Mouse (Mus musculus): Measurements from ENCODE around the gene Col5a2. TPM values are rescaled to one million over a fixed set of nuclear protein-coding genes. Genes with fewer than 3 reads are reported as not detected.
"Not testable (repeated sequence)": the region's sequence is repeated elsewhere in the genome, so short reads cannot be mapped to it uniquely, and the experiment has no call there.

Gene Col5a2
- polyA plus RNA-seq, 1 experiment: 4.8 TPM

GRCm38 (mm10) chr1:45431922-45432321, 71.2 kb downstream of the Col5a2 start:
- Histone ChIP-seq H3K4me3 (ENCODE audit: insufficient read depth, low read length) (no peak overlapping the region), H3K27ac (ENCODE audit: insufficient read depth, low read depth, low read length) (no peak overlapping the region), H3K4me1 (ENCODE audit: control insufficient read depth, insufficient read depth, low read length) (no peaks in the 10 kb centered on the region)
- TF ChIP-seq POLR2A (IDR thresholded peaks at IDR 0.05; ENCODE audit: borderline replicate concordance, low read depth, low read length) (no peak), CTCF (IDR thresholded peaks at IDR 0.05; ENCODE audit: low read depth, low read length) (no peak)

GRCm38 (mm10) chr1:45430520-45430919, 72.6 kb downstream of the Col5a2 start:
- Histone ChIP-seq H3K27ac (ENCODE audit: insufficient read depth, low read depth, low read length) (no peak overlapping the region), H3K4me1 (ENCODE audit: control insufficient read depth, insufficient read depth, low read length) (no peaks in the 10 kb centered on the region), H3K4me3 (ENCODE audit: insufficient read depth, low read length) (no peak overlapping the region)
- no peak for TF ChIP-seq CTCF (IDR thresholded peaks at IDR 0.05; ENCODE audit: low read depth, low read length)
- no peak for TF ChIP-seq POLR2A (IDR thresholded peaks at IDR 0.05; ENCODE audit: borderline replicate concordance, low read depth, low read length)

- not testable (repeated sequence) for H3K4me3 ChIP-seq (ENCODE audit: insufficient read depth, low read length); H3K27ac ChIP-seq (ENCODE audit: insufficient read depth, low read depth, low read length); H3K4me1 ChIP-seq (ENCODE audit: control insufficient read depth, insufficient read depth, low read length)
Measured at GRCm38 (mm10) chr1:45429145-45429544, 73.9 kb downstream of the Col5a2 start.

- Histone ChIP-seq H3K4me1 (ENCODE audit: control insufficient read depth, insufficient read depth, low read length) (no peaks in the 10 kb centered on the region), H3K27ac (ENCODE audit: insufficient read depth, low read depth, low read length) (no peak overlapping the region), H3K4me3 (ENCODE audit: insufficient read depth, low read length) (no peak overlapping the region)
- TF ChIP-seq POLR2A (IDR thresholded peaks at IDR 0.05; ENCODE audit: borderline replicate concordance, low read depth, low read length): no peak
- TF ChIP-seq CTCF (IDR thresholded peaks at IDR 0.05; ENCODE audit: low read depth, low read length): no peak
Measured at GRCm38 (mm10) chr1:45423915-45424314, 79.2 kb downstream of the Col5a2 start.

DNA sequence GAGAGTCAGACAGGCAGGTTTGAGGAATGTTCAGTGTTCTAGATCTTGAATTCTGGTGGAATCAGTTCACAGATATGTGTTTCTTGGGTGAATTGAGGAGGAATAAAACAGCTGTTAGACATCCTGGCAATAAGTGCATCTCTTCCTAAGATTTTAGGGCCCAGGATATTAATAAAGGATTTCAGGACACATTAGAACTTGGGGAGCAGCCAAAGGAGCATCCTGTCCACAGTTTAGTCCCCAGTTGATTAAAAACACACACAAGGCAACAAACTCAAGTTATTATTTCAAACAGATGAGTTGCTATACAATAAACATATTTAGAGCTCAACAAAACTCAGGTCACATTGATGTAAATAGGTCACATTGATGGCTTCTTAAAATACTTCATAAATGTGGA, 82.5 kb downstream of the Col5a2 start:
- H3K4me1 ChIP-seq (ENCODE audit: control insufficient read depth, insufficient read depth, low read length): no peaks in the 10 kb centered on the region
- no peak overlapping the region for H3K27ac ChIP-seq (ENCODE audit: insufficient read depth, low read depth, low read length)
- no peak for TF ChIP-seq POLR2A (IDR thresholded peaks at IDR 0.05; ENCODE audit: borderline replicate concordance, low read depth, low read length)
- no peak for TF ChIP-seq CTCF (IDR thresholded peaks at IDR 0.05; ENCODE audit: low read depth, low read length)
- H3K4me3 ChIP-seq (ENCODE audit: insufficient read depth, low read length): no peak overlapping the region

- Histone ChIP-seq H3K4me1 (ENCODE audit: control insufficient read depth, insufficient read depth, low read length) (no peaks in the 10 kb centered on the region), H3K27ac (ENCODE audit: insufficient read depth, low read depth, low read length) (no peak overlapping the region), H3K4me3 (ENCODE audit: insufficient read depth, low read length) (no peak overlapping the region)
- TF ChIP-seq CTCF (IDR thresholded peaks at IDR 0.05; ENCODE audit: low read depth, low read length) (no peak), POLR2A (IDR thresholded peaks at IDR 0.05; ENCODE audit: borderline replicate concordance, low read depth, low read length) (no peak)
Measured at GRCm38 (mm10) chr1:45419858-45420257, 83.2 kb downstream of the Col5a2 start.

- Histone ChIP-seq H3K4me3 (ENCODE audit: insufficient read depth, low read length) (no peak overlapping the region), H3K4me1 (ENCODE audit: control insufficient read depth, insufficient read depth, low read length) (no peaks in the 10 kb centered on the region), H3K27ac (ENCODE audit: insufficient read depth, low read depth, low read length) (no peak overlapping the region)
- no peak for TF ChIP-seq POLR2A (IDR thresholded peaks at IDR 0.05; ENCODE audit: borderline replicate concordance, low read depth, low read length)
- no peak for TF ChIP-seq CTCF (IDR thresholded peaks at IDR 0.05; ENCODE audit: low read depth, low read length)
Measured at GRCm38 (mm10) chr1:45381866-45382265, 121.2 kb downstream of the Col5a2 start.

DNA sequence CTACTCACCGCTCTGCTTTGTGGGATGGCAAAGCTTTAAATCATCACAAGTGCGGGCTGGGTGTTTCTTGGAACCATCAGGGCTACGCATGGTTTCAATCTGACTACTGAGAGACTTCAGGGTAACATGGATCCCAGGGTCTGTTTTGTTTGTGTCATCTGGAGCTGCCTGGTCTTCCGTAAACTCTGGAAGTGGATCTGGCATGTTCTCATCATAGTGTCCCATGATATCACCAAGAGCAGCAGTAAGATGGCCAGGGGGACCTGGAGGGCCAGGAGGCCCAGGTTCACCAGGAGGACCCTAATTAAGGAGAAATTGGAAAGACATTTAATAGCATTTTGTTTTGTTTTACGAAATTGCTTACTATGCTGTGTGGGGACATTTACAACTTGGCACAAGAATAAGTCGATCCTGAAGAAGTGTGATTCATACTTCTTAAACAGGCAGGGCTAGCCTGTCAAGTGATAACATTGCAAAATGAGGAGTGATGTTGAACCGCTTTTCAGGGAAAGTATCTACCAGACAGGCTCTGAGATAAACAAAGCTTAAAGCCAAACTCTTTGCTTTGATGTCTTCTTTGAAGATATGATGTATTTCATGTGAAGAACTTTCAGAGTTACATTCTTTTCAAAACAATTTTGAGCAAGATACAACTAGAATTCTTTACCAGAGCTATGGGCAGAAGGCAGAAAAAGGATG, 122.9 kb downstream of the Col5a2 start:
- Histone ChIP-seq H3K27ac (ENCODE audit: insufficient read depth, low read depth, low read length) (no peak overlapping the region), H3K4me3 (ENCODE audit: insufficient read depth, low read length) (no peak overlapping the region), H3K4me1 (ENCODE audit: control insufficient read depth, insufficient read depth, low read length) (no peaks in the 10 kb centered on the region)
- no peak for TF ChIP-seq POLR2A (IDR thresholded peaks at IDR 0.05; ENCODE audit: borderline replicate concordance, low read depth, low read length)
- no peak for TF ChIP-seq CTCF (IDR thresholded peaks at IDR 0.05; ENCODE audit: low read depth, low read length)

GRCm38 (mm10) chr1:45365427-45365826, 137.7 kb downstream of the Col5a2 start:
- Histone ChIP-seq H3K4me1 (ENCODE audit: control insufficient read depth, insufficient read depth, low read length) (no peaks in the 10 kb centered on the region), H3K4me3 (ENCODE audit: insufficient read depth, low read length) (no peak overlapping the region), H3K27ac (ENCODE audit: insufficient read depth, low read depth, low read length) (no peak overlapping the region)
- no peak for TF ChIP-seq CTCF (IDR thresholded peaks at IDR 0.05; ENCODE audit: low read depth, low read length)
- no peak for TF ChIP-seq POLR2A (IDR thresholded peaks at IDR 0.05; ENCODE audit: borderline replicate concordance, low read depth, low read length)

GRCm38 (mm10) chr1:45363274-45363673, 139.8 kb downstream of the Col5a2 start:
- Histone ChIP-seq H3K4me1 (ENCODE audit: control insufficient read depth, insufficient read depth, low read length) (no peaks in the 10 kb centered on the region), H3K27ac (ENCODE audit: insufficient read depth, low read depth, low read length) (no peak overlapping the region), H3K4me3 (ENCODE audit: insufficient read depth, low read length) (no peak overlapping the region)
- TF ChIP-seq POLR2A (IDR thresholded peaks at IDR 0.05; ENCODE audit: borderline replicate concordance, low read depth, low read length) (no peak), CTCF (IDR thresholded peaks at IDR 0.05; ENCODE audit: low read depth, low read length) (no peak)

GRCm38 (mm10) chr1:45359673-45360072, 143.4 kb downstream of the Col5a2 start:
- Histone ChIP-seq H3K27ac (ENCODE audit: insufficient read depth, low read depth, low read length) (no peak overlapping the region), H3K4me3 (ENCODE audit: insufficient read depth, low read length) (no peak overlapping the region), H3K4me1 (ENCODE audit: control insufficient read depth, insufficient read depth, low read length) (no peaks in the 10 kb centered on the region)
- TF ChIP-seq CTCF (IDR thresholded peaks at IDR 0.05; ENCODE audit: low read depth, low read length) (no peak), POLR2A (IDR thresholded peaks at IDR 0.05; ENCODE audit: borderline replicate concordance, low read depth, low read length) (no peak)
